Mouse (Mus musculus) lung, embryonic 14.5 days (tissue): Measurements from ENCODE around the gene H6pd. TPM values are rescaled to one million over a fixed set of nuclear protein-coding genes. Genes with fewer than 3 reads are reported as not detected.
A peak's percentile ranks its signal among the peaks of the same experiment; 100 is the strongest.

Experiments used
- ATAC-seq: fragments of 200-750 bp; cut with Nextera tagmentation; 2 replicates; pipeline ENCODE4 v1.8.0; 2017; ENCODE audit warnings: mild to moderate bottlenecking, moderate TSS enrichment, moderate library complexity; ENCODE audit not compliant: insufficient read depth
- DNase-seq: peaks from one replicate; pipeline ENCODE4 v3.0.0-alpha.2; 2015
- H3K27ac ChIP-seq: fragments of 300-500 bp; sonication (generic); 2 replicates; pipeline ENCODE4 v1.5.1; 2014; ENCODE audit warnings: low read depth, mild to moderate bottlenecking, moderate library complexity
- H3K27me3 ChIP-seq: fragments of 300-500 bp; sonication (generic); 2 replicates; pipeline ENCODE4 v1.6.1; 2014; ENCODE audit warnings: low read length, control low read depth; ENCODE audit not compliant: insufficient read depth
- H3K36me3 ChIP-seq: fragments of 300-500 bp; sonication (generic); 2 replicates; pipeline ENCODE4 v1.6.1; 2014; ENCODE audit warnings: control low read depth; ENCODE audit not compliant: insufficient read depth
- H3K4me1 ChIP-seq: fragments of 300-500 bp; sonication (generic); 2 replicates; pipeline ENCODE4 v1.6.1; 2014; ENCODE audit warnings: antibody characterized with exemption, control low read depth; ENCODE audit not compliant: insufficient read depth
- H3K4me2 ChIP-seq: fragments of 300-500 bp; sonication (generic); 2 replicates; pipeline ENCODE4 v1.6.1; 2014; ENCODE audit warnings: mild to moderate bottlenecking
- H3K4me3 ChIP-seq: fragments of 300-500 bp; sonication (generic); 2 replicates; pipeline ENCODE4 v1.5.1; 2014; ENCODE audit warnings: low read depth, low read length
- H3K9ac ChIP-seq: fragments of 300-500 bp; sonication (generic); 2 replicates; pipeline ENCODE4 v1.6.1; 2014
- H3K9me3 ChIP-seq: fragments of 300-500 bp; sonication (generic); 2 replicates; pipeline ENCODE4 v1.6.1; 2016; ENCODE audit warnings: low read depth, low read length, control low read depth
- CTCF ChIP-seq: IDR thresholded peaks from 2 replicates; pipeline ENCODE4 v1.5.1; 2016; ENCODE audit warnings: antibody characterized with exemption, low read depth
- WGBS: fragments of 180-500 bp; shearing (Covaris S2); extraction: QIAGEN DNeasy Blood & Tissue Kit; methylation state at CpG from one replicate; pipeline ENCODE4 v1.1.7; 2014; 5-methylcytosine and 5-hydroxymethylcytosine counted together
- polyA plus RNA-seq: library from polyadenylated mRNA; unstranded; fragments of >200 nt; fragmentation: Nextera tagmentation; extraction: Ambion mirVana; gene quantifications from 2 replicates; pipeline ENCODE4 v1.2.1, GENCODE M21; 2014

H6pd gene
- polyA plus RNA-seq, 1 experiment from 2014 or later = 20.4 TPM

- Histone ChIP-seq H3K9ac (no peak overlapping the region), H3K4me3 (no peak overlapping the region), H3K27me3 (no peaks in the 10 kb centered on the region), H3K36me3 (no peaks in the 10 kb centered on the region), H3K4me1 (peaks cover 16% of the 10 kb centered on the region; the same call in 1 of the 2 replicates), H3K4me2 (no peak overlapping the region; the same call in 1 of the 2 replicates), H3K27ac (no peak overlapping the region), H3K9me3 (no peaks in the 10 kb centered on the region)
- DNase-seq (peak; percentile 31), ATAC-seq (no peak)
- WGBS = 19% methylated on average over 10 of the region's 10 CpGs
- no peak for TF ChIP-seq CTCF
Measured at GRCm38 (mm10) chr4:150011564-150012321, 2.9 kb upstream of the H6pd start.

DNA sequence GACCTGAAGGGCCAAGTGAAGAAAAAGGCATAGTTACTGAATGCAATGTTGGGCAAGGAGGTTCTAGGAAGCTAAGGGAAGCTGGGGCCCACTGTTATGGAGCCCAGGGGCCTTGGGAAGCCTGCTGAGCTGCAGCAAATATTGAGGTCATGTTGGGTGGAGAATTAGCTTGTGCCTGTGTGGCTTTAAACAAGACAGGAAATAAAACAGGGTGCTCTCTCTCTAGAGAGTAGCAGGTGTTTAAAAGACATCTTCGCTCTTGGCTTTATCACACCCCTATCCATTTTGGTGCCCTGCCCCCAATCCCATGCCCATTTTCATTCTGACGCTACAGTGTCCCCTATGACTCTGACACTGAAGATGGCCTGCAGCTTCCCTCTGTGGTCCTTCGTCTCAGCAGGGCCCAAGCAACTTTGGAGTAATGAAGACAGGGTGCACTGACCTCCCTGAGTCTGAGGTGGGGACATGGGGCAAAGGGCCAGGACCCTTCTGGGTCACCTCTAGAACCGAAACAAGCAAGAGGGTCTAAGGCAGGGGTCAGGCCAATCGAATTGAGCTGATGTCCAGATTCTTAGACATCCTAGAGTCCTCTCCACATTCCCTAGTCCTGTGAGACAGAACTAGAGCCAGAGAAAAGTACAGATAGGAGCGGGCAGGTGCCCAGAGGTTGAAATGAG, 1.4 kb upstream of the H6pd start:
- no peaks in the 10 kb centered on the region for H3K9me3 ChIP-seq
- DNase-seq = no peak
- no peak for ATAC-seq
- H3K4me1 ChIP-seq = peaks cover 25% of the 10 kb centered on the region; the same call in 1 of the 2 replicates
- H3K4me2 ChIP-seq = no peak overlapping the region
- H3K4me3 ChIP-seq = no peak overlapping the region
- H3K36me3 ChIP-seq = no peaks in the 10 kb centered on the region
- 85% methylated on average over 6 of the region's 6 CpGs for WGBS
- no peak for TF ChIP-seq CTCF
- no peaks in the 10 kb centered on the region for H3K27me3 ChIP-seq
- no peak overlapping the region for H3K27ac ChIP-seq
- no peak overlapping the region for H3K9ac ChIP-seq

GRCm38 (mm10) chr4:150009587-150009930, 736 bp upstream of the H6pd start:
- Histone ChIP-seq H3K4me2 (peak overlapping the region; percentile 81), H3K4me1 (peaks cover 25% of the 10 kb centered on the region; the same call in 1 of the 2 replicates), H3K9me3 (no peaks in the 10 kb centered on the region), H3K4me3 (no peak overlapping the region), H3K27me3 (no peaks in the 10 kb centered on the region), H3K36me3 (no peaks in the 10 kb centered on the region), H3K9ac (no peak overlapping the region), H3K27ac (peak overlapping the region; percentile 99; the same call in 1 of the 2 replicates)
- no peak for TF ChIP-seq CTCF
- 69% methylated on average over 6 of the region's 6 CpGs for WGBS
- DNase-seq (no peak), ATAC-seq (no peak)

GRCm38 (mm10) chr4:150008325-150008852, 434 bp downstream of the H6pd start:
- H3K4me1 ChIP-seq = peaks cover 34% of the 10 kb centered on the region
- ATAC-seq (peak; percentile 89), DNase-seq (peak; percentile 91)
- peak; percentile 93 for TF ChIP-seq CTCF
- no peaks in the 10 kb centered on the region for H3K9me3 ChIP-seq
- peak overlapping the region; percentile 89 for H3K9ac ChIP-seq
- under 1% methylated on average over 42 of the region's 42 CpGs for WGBS
- H3K4me2 ChIP-seq = peak overlapping the region; percentile 81
- H3K27ac ChIP-seq = peak overlapping the region; percentile 99
- no peaks in the 10 kb centered on the region for H3K36me3 ChIP-seq
- H3K4me3 ChIP-seq = peak overlapping the region; percentile 72
- H3K27me3 ChIP-seq = no peaks in the 10 kb centered on the region

DNA sequence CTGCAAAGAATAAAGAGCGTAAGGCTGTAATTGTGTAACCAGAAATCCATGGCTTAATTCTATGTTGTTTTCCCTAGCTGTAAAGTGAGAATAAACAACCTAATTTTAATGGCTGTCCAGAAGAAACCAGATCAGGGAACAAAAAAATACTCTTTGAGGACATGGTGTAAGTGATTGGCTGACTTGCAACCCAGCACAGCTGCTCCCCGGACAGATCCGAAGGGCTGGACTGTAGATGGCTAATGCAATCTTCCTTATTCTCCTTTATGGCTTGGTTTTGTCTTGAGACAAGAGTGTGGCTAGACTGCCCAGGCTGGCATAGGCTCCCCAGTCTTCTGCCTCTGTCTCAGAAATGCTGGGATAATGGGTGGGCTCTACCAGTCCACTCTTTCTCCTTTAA, 1.4 kb downstream of the H6pd start:
- H3K36me3 ChIP-seq = no peaks in the 10 kb centered on the region
- H3K27ac ChIP-seq = peak overlapping the region; percentile 99
- H3K4me2 ChIP-seq = peak overlapping the region; percentile 81
- no peak for ATAC-seq
- H3K4me3 ChIP-seq = peak overlapping the region; percentile 72; the same call in 1 of the 2 replicates
- peak; percentile 85 for DNase-seq
- H3K9me3 ChIP-seq = no peaks in the 10 kb centered on the region
- no peak overlapping the region for H3K9ac ChIP-seq
- H3K27me3 ChIP-seq = no peaks in the 10 kb centered on the region
- H3K4me1 ChIP-seq = peaks cover 42% of the 10 kb centered on the region
- no peak for TF ChIP-seq CTCF
- 40% methylated on average over 3 of the region's 3 CpGs for WGBS

- ATAC-seq = no peak
- Histone ChIP-seq H3K27me3 (no peaks in the 10 kb centered on the region), H3K4me2 (peak overlapping the region; percentile 81), H3K9ac (no peak overlapping the region), H3K36me3 (no peaks in the 10 kb centered on the region), H3K9me3 (no peaks in the 10 kb centered on the region), H3K27ac (peak overlapping the region; percentile 99), H3K4me3 (no peak overlapping the region), H3K4me1 (peaks cover 42% of the 10 kb centered on the region)
- peak; percentile 56 for DNase-seq
- TF ChIP-seq CTCF = no peak
- WGBS = 48% methylated on average over 8 of the region's 8 CpGs
Measured at GRCm38 (mm10) chr4:150006991-150007390, 1.8 kb downstream of the H6pd start.
